Mouse (Mus musculus): ENCODE results near the gene Pgpep1l. TPM values are rescaled to one million over a fixed set of nuclear protein-coding genes. Genes with fewer than 3 reads are reported as not detected.

The Pgpep1l gene
- 1.2 TPM in 1 of 2 replicates, not detected in the other for total RNA-seq (2014; rRNA removed)
- polyA plus RNA-seq (2015; fragmentation: Nextera tagmentation; extraction: Ambion mirVana), result not detected in 2 replicates

GRCm38 (mm10) chr7:68264028-68264453 is at the start of gene Pgpep1l:
Gene Pgpep1l, minus strand, starts transcription at chr7:68264233.
- TF ChIP-seq CTCF (IDR thresholded peaks at IDR 0.05), result no peak
- H3K4me2 ChIP-seq (ENCODE audit: low read depth, low read length, poor library complexity, severe bottlenecking), result peak within 1 kb of the TSS; percentile 61
- ATAC-seq (ENCODE audit: low FRiP score) (peak; percentile 68), DNase-seq (ENCODE audit: low spot score) (peak; percentile 56)
- H3K4me3 ChIP-seq (ENCODE audit: low read depth, low read length), result peak within 1 kb of the TSS; percentile 32
- H3K9me3 ChIP-seq (ENCODE audit: low read length), result no peaks in the 10 kb centered on the region
- no peak within 1 kb of the TSS for H3K9ac ChIP-seq (replicated peaks; ENCODE audit: low read length, poor library complexity, severe bottlenecking)
- no peaks in the 10 kb centered on the region for H3K36me3 ChIP-seq (ENCODE audit: insufficient read depth, low read length)
- no peak within 1 kb of the TSS for H3K27ac ChIP-seq (ENCODE audit: low read depth, low read length)
- H3K27me3 ChIP-seq (ENCODE audit: insufficient read depth, low read length), result no peaks in the 10 kb centered on the region
- H3K4me1 ChIP-seq (ENCODE audit: insufficient read depth, low read length), result no peaks in the 10 kb centered on the region; the same call in 1 of the 2 replicates
- 7% methylated on average over 25 of the region's 25 CpGs for WGBS

- Histone ChIP-seq H3K36me3 (ENCODE audit: insufficient read depth, low read length) (no peaks in the 10 kb centered on the region), H3K4me1 (ENCODE audit: insufficient read depth, low read length) (no peaks in the 10 kb centered on the region), H3K4me2 (ENCODE audit: low read depth, low read length, poor library complexity, severe bottlenecking) (no peak overlapping the region), H3K27me3 (ENCODE audit: insufficient read depth, low read length) (no peaks in the 10 kb centered on the region; the same call in 1 of the 2 replicates), H3K27ac (ENCODE audit: low read depth, low read length) (no peak overlapping the region), H3K9ac (replicated peaks; ENCODE audit: low read length, poor library complexity, severe bottlenecking) (no peak overlapping the region), H3K4me3 (ENCODE audit: low read depth, low read length) (no peak overlapping the region), H3K9me3 (ENCODE audit: low read length) (no peaks in the 10 kb centered on the region)
- ATAC-seq (ENCODE audit: low FRiP score), result no peak
- WGBS, result 65% methylated on average over 14 of the region's 14 CpGs
- TF ChIP-seq CTCF (IDR thresholded peaks at IDR 0.05), result no peak
- DNase-seq (ENCODE audit: low spot score), result no peak
Observed at GRCm38 (mm10) chr7:68313038-68313782, 49.2 kb upstream of the Pgpep1l start.

- WGBS, result 92% methylated on average over 5 of the region's 5 CpGs
- Histone ChIP-seq H3K36me3 (ENCODE audit: insufficient read depth, low read length) (no peaks in the 10 kb centered on the region), H3K27me3 (ENCODE audit: insufficient read depth, low read length) (no peaks in the 10 kb centered on the region; the same call in 1 of the 2 replicates), H3K27ac (ENCODE audit: low read depth, low read length) (no peak overlapping the region), H3K9ac (replicated peaks; ENCODE audit: low read length, poor library complexity, severe bottlenecking) (no peak overlapping the region), H3K9me3 (ENCODE audit: low read length) (no peaks in the 10 kb centered on the region), H3K4me1 (ENCODE audit: insufficient read depth, low read length) (no peaks in the 10 kb centered on the region), H3K4me3 (ENCODE audit: low read depth, low read length) (no peak overlapping the region), H3K4me2 (ENCODE audit: low read depth, low read length, poor library complexity, severe bottlenecking) (no peak overlapping the region)
- no peak for ATAC-seq (ENCODE audit: low FRiP score)
- DNase-seq (ENCODE audit: low spot score), result no peak
- TF ChIP-seq CTCF (IDR thresholded peaks at IDR 0.05), result no peak
Observed at GRCm38 (mm10) chr7:68312395-68312794, 48.4 kb upstream of the Pgpep1l start.

- Histone ChIP-seq H3K4me1 (ENCODE audit: insufficient read depth, low read length) (no peaks in the 10 kb centered on the region), H3K27me3 (ENCODE audit: insufficient read depth, low read length) (no peaks in the 10 kb centered on the region; the same call in 1 of the 2 replicates), H3K9me3 (ENCODE audit: low read length) (no peaks in the 10 kb centered on the region), H3K9ac (replicated peaks; ENCODE audit: low read length, poor library complexity, severe bottlenecking) (no peak overlapping the region), H3K4me2 (ENCODE audit: low read depth, low read length, poor library complexity, severe bottlenecking) (no peak overlapping the region), H3K4me3 (ENCODE audit: low read depth, low read length) (no peak overlapping the region), H3K27ac (ENCODE audit: low read depth, low read length) (no peak overlapping the region), H3K36me3 (ENCODE audit: insufficient read depth, low read length) (no peaks in the 10 kb centered on the region)
- ATAC-seq (ENCODE audit: low FRiP score), result no peak
- no peak for DNase-seq (ENCODE audit: low spot score)
- WGBS, result 83% methylated on average over 6 of the region's 6 CpGs
- no peak for TF ChIP-seq CTCF (IDR thresholded peaks at IDR 0.05)
Observed at GRCm38 (mm10) chr7:68311469-68311868, 47.4 kb upstream of the Pgpep1l start.

GRCm38 (mm10) chr7:68306756-68307155 is 42.7 kb upstream of the Pgpep1l start:
- DNase-seq (ENCODE audit: low spot score), result no peak
- Histone ChIP-seq H3K36me3 (ENCODE audit: insufficient read depth, low read length) (no peaks in the 10 kb centered on the region), H3K4me3 (ENCODE audit: low read depth, low read length) (no peak overlapping the region), H3K9me3 (ENCODE audit: low read length) (no peaks in the 10 kb centered on the region), H3K27me3 (ENCODE audit: insufficient read depth, low read length) (no peaks in the 10 kb centered on the region), H3K4me2 (ENCODE audit: low read depth, low read length, poor library complexity, severe bottlenecking) (no peak overlapping the region), H3K9ac (replicated peaks; ENCODE audit: low read length, poor library complexity, severe bottlenecking) (no peak overlapping the region), H3K4me1 (ENCODE audit: insufficient read depth, low read length) (no peaks in the 10 kb centered on the region), H3K27ac (ENCODE audit: low read depth, low read length) (no peak overlapping the region)
- no peak for ATAC-seq (ENCODE audit: low FRiP score)
- no peak for TF ChIP-seq CTCF (IDR thresholded peaks at IDR 0.05)
- WGBS, result 82% methylated on average over 8 of the region's 8 CpGs

- H3K36me3 ChIP-seq (ENCODE audit: insufficient read depth, low read length), result no peaks in the 10 kb centered on the region
- DNase-seq (ENCODE audit: low spot score) (no peak), ATAC-seq (ENCODE audit: low FRiP score) (no peak)
- H3K27ac ChIP-seq (ENCODE audit: low read depth, low read length), result no peak overlapping the region
- H3K4me2 ChIP-seq (ENCODE audit: low read depth, low read length, poor library complexity, severe bottlenecking), result no peak overlapping the region
- no peak for TF ChIP-seq CTCF (IDR thresholded peaks at IDR 0.05)
- H3K27me3 ChIP-seq (ENCODE audit: insufficient read depth, low read length), result no peaks in the 10 kb centered on the region
- no peaks in the 10 kb centered on the region for H3K4me1 ChIP-seq (ENCODE audit: insufficient read depth, low read length)
- WGBS, result 63% methylated on average over 11 of the region's 11 CpGs
- no peak overlapping the region for H3K9ac ChIP-seq (replicated peaks; ENCODE audit: low read length, poor library complexity, severe bottlenecking)
- no peak overlapping the region for H3K4me3 ChIP-seq (ENCODE audit: low read depth, low read length)
- no peaks in the 10 kb centered on the region for H3K9me3 ChIP-seq (ENCODE audit: low read length)
Observed at GRCm38 (mm10) chr7:68305781-68306575, 41.9 kb upstream of the Pgpep1l start.
